Mouse (Mus musculus): ENCODE measurements around the gene Cep128.

DNA sequence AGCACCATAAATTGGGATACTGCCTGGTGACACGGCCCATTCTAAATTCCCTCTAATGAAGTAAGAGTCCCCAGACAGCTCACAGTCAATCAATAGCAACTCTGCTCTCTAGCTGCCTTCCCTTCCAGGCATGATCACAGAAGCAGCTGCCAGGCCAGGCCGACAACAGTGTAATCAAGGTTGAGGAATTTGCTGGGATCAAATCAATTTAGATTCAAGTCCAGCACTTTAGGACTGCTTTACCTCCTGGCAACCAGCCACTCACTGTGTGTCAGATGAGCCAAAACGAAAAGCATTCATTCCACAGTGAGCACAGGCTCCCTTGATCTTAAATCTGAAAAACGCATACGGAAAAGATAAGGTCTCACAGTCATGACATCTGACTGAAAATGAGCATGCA, 118.7 kb downstream of the Cep128 start:
- TF ChIP-seq CTCF (IDR thresholded peaks at IDR 0.05; ENCODE audit: control insufficient read depth, insufficient read depth, insufficient replicate concordance, low read depth, low read length), result no peak
- no peak for TF ChIP-seq POLR2A (IDR thresholded peaks at IDR 0.05; ENCODE audit: control insufficient read depth, low read depth, low read length)
